Mouse (Mus musculus) C2C12 (cell line): ENCODE data around the gene B4galt5. TPM values are rescaled to one million over a fixed set of nuclear protein-coding genes. Genes with fewer than 3 reads are reported as not detected.
A peak's percentile ranks its signal among the peaks of the same experiment; 100 is the strongest.

Source experiments
- H3K27me3 ChIP-seq: one replicate; pipeline ENCODE4 v1.6.1; 2011; ENCODE audit not compliant: control insufficient read depth, insufficient read depth, insufficient read length
- H3K36me3 ChIP-seq: one replicate; pipeline ENCODE4 v1.6.1; 2011; ENCODE audit not compliant: control insufficient read depth, insufficient read depth
- H3K4me3 ChIP-seq: one replicate; pipeline ENCODE4 v1.5.1; 2011; ENCODE audit warnings: mild to moderate bottlenecking, control low read depth; ENCODE audit not compliant: poor library complexity, insufficient read depth, severe bottlenecking
- H3K79me2 ChIP-seq: one replicate; pipeline ENCODE4 v1.6.1; 2011; ENCODE audit not compliant: control insufficient read depth, insufficient read depth
- H3K79me3 ChIP-seq: one replicate; pipeline ENCODE4 v1.6.1; 2011; ENCODE audit warnings: low read depth, control low read depth
- H3ac ChIP-seq: one replicate; pipeline ENCODE3; 2011; ENCODE audit warnings: low read depth; ENCODE audit not compliant: control insufficient read depth, insufficient read length
- CEBPB ChIP-seq: IDR thresholded peaks from one replicate; pipeline ENCODE4 v1.6.1; 2011; ENCODE audit warnings: low read depth, mild to moderate bottlenecking, control low read depth, moderate library complexity
- CTCF ChIP-seq: IDR thresholded peaks from one replicate; pipeline ENCODE4 v1.5.1; 2011; ENCODE audit not compliant: control insufficient read depth, insufficient read depth, insufficient read length
- FOSL1 ChIP-seq: IDR thresholded peaks from one replicate; pipeline ENCODE4 v1.8.0; 2011; ENCODE audit warnings: mild to moderate bottlenecking, low read length; ENCODE audit not compliant: poor library complexity, insufficient read depth, severe bottlenecking
- MAX ChIP-seq: IDR thresholded peaks from one replicate; pipeline ENCODE4 v1.6.1; 2011; ENCODE audit warnings: mild to moderate bottlenecking, control low read depth
- MYOD1 ChIP-seq: IDR thresholded peaks from one replicate; pipeline ENCODE4 v1.6.1; 2011; ENCODE audit warnings: low read depth; ENCODE audit not compliant: control insufficient read depth, insufficient read length
- MYOG ChIP-seq: IDR thresholded peaks from one replicate; pipeline ENCODE4 v1.6.1; 2011; ENCODE audit not compliant: control insufficient read depth, insufficient read length; ENCODE audit errors: extremely low read depth
- USF1 ChIP-seq: IDR thresholded peaks from one replicate; pipeline ENCODE4 v1.6.1; 2011; ENCODE audit warnings: low read depth, mild to moderate bottlenecking, control low read depth, moderate library complexity
- polyA plus RNA-seq: library from polyadenylated mRNA; unstranded; fragments of >200 nt; fragmentation: generic; extraction: Trizol; gene quantifications from one replicate; pipeline ENCODE4 v1.2.1, GENCODE M21; 2012; ENCODE audit warnings: missing spikeins

Gene B4galt5
- polyA plus RNA-seq, 1 experiment, result 56.6 TPM

DNA sequence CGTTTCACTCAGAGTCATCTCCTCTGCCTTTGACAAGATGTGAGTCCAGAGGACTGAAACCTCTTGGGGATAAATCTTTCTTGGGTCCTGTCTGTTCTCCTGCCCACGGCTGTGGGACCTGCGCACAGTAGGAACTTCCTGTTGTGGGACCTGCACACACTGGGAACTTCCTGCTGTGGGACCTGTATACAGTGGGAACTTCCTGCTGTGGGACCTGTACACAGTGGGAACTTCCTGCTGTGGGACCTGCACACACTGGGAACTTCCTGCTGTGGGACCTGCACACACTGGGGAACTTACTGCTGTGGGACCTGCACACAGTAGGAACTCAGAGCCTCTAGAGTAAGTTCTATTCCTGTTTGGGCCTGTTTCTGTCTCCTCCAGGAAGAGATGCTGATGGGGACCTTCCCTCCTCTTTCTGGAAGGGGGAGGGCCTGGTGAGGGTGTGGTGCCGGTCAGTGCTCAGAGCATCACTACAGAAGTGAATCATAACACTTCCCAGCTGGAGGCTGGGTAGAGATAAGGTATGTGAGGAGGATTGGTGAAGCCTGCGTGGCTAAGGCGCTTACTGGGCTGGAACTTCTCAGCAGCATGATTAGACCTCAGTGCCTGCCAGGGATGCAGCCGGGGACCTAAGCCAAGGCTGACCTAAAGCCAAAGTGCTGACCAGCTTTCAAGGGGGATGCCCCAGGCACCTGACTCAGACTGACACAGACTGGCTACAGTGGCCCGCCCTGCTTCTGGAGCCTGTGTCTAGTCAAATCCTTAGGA lies 85.8 kb downstream of the B4galt5 start:
- Histone ChIP-seq H3K27me3 (no peaks in the 10 kb centered on the region), H3K79me3 (no peaks in the 10 kb centered on the region), H3K4me3 (no peak overlapping the region), H3ac (no peak overlapping the region), H3K79me2 (no peaks in the 10 kb centered on the region), H3K36me3 (no peaks in the 10 kb centered on the region)
- TF ChIP-seq CTCF, result no peak
- peak; percentile 12 for TF ChIP-seq MAX
- peak; percentile 21 for TF ChIP-seq MYOD1
- TF ChIP-seq CEBPB, result no peak
- no peak for TF ChIP-seq MYOG
- no peak for TF ChIP-seq USF1

DNA sequence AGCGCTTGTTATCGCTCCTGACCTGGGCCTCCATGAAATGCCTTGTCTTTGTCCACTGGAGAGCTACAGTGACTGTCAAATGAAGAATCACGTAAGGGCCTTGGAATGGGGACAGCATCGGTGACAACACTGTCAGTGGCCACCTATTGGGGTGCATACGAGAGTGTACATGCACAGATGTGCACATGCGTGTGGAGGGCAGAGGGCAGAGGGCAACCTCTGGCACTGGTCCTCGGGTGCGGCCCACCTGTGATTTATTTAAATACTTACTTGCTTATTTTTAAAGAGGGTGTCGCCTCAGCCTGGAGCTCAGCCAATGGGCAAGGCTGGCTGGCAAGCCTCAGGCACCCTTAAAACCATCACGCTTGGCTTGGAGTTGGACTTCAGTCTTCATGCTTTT lies 86.5 kb downstream of the B4galt5 start:
- Histone ChIP-seq H3ac (no peak overlapping the region), H3K79me3 (no peaks in the 10 kb centered on the region)
- TF ChIP-seq USF1, result no peak
- TF ChIP-seq MAX, result no peak
- no peak for TF ChIP-seq MYOG
- no peak for TF ChIP-seq CTCF
- TF ChIP-seq CEBPB, result no peak
- TF ChIP-seq FOSL1, result no peak

DNA sequence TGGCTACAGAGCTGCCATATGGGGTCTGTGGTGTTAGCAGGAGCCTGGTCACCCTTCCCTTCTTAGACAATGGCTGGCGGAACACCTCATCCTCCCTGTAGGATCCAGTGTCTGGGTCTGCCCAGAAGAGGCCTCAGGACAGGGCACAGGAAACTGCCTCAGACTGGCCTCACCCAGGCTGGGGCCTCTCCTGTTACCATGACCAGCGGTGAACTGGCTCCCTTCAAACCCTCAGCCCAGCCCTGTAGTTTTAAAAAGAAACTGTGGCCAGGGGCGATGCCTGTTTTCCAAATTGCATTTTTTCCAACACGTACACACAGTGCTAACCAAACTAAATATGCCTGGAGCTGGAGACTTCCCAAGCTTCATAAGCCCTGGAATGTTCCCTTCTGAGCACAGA lies 87.9 kb downstream of the B4galt5 start:
- Histone ChIP-seq H3K79me2 (no peaks in the 10 kb centered on the region), H3K4me3 (no peak overlapping the region), H3K27me3 (no peaks in the 10 kb centered on the region), H3K79me3 (no peaks in the 10 kb centered on the region), H3ac (no peak overlapping the region), H3K36me3 (no peaks in the 10 kb centered on the region)
- TF ChIP-seq MYOG (no peak), MAX (no peak), USF1 (no peak), MYOD1 (no peak), CTCF (no peak), FOSL1 (no peak), CEBPB (no peak)

More for the DNA sequence above, 86.5 kb downstream of the B4galt5 start:
- Histone ChIP-seq H3K4me3 (no peak overlapping the region), H3K79me2 (no peaks in the 10 kb centered on the region), H3K27me3 (no peaks in the 10 kb centered on the region), H3K36me3 (no peaks in the 10 kb centered on the region)

DNA sequence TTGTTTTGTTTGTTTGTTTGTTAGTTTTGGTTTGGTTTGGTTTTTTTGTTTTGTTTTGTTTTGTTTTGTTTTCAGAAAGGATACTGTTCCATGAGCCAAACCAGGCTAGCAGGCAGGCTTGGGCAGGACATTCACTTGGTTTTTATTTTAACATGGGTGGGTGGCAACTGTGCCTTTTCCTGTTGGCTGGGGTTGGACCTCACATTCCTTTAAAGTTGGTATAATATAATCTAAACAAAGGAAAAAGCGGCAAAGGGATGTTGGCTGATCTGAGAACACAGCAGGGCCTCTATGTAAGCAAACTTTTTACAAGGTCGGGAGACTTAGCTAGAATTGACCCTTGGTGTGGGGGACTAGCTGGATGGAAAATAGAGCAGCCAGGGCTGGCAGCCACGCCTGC lies 91.2 kb downstream of the B4galt5 start:
- Histone ChIP-seq H3ac (no peak overlapping the region), H3K79me2 (no peaks in the 10 kb centered on the region), H3K27me3 (no peaks in the 10 kb centered on the region)

DNA sequence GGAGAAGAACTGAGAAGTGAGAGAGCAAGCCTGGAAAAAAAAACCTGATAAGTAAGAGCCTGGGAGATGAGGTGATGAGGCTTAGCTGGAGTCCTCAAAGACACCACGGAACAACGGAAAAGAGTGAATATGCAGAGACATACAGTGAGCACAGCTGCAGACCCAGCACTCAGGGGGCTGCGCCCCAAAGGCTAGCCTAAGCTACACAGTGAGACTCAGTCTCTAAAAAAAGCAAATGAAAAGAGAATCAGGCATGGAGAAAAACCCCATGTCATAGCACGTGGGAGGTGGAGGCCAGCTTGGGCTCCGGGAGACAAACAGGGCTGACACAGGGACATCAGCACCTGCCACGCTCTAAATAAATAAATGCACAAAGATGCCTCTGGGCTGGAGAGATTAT lies 94.2 kb downstream of the B4galt5 start:
- Histone ChIP-seq H3K36me3 (no peaks in the 10 kb centered on the region), H3K79me2 (no peaks in the 10 kb centered on the region), H3K27me3 (no peaks in the 10 kb centered on the region), H3K4me3 (no peak overlapping the region), H3K79me3 (no peaks in the 10 kb centered on the region), H3ac (no peak overlapping the region)
- TF ChIP-seq MYOG, result no peak
- no peak for TF ChIP-seq FOSL1
- no peak for TF ChIP-seq MYOD1
- no peak for TF ChIP-seq CEBPB

More for the DNA sequence above, 91.2 kb downstream of the B4galt5 start:
- no peaks in the 10 kb centered on the region for H3K79me3 ChIP-seq
- no peak for TF ChIP-seq MYOD1
- no peak for TF ChIP-seq CTCF
- no peaks in the 10 kb centered on the region for H3K36me3 ChIP-seq
- H3K4me3 ChIP-seq, result no peak overlapping the region

DNA sequence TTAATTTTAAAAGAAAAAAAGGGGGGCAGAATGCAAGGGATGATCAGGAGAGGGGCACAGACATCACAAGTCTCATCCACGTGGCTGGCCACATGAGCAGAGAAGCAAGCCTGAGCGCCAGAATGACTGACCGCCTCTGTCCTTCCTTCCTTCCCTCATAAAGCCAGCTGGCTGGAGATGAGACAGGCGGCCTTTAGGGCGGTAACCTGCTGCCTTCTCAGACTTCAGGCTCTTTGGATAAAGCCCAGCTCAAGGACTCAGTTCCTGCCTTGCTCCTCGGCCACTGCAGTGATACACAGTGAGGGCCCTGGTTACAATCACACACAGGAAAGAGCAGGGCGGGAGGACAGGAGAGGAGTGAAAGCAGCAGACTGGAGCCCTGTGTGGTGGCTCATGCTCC lies 94.8 kb downstream of the B4galt5 start:
- Histone ChIP-seq H3K4me3 (no peak overlapping the region), H3ac (no peak overlapping the region), H3K79me2 (no peaks in the 10 kb centered on the region), H3K36me3 (no peaks in the 10 kb centered on the region), H3K27me3 (no peaks in the 10 kb centered on the region), H3K79me3 (no peaks in the 10 kb centered on the region)
- TF ChIP-seq FOSL1 (no peak), MYOD1 (no peak), CTCF (no peak), CEBPB (no peak), MYOG (no peak), MAX (no peak), USF1 (no peak)
